Mouse (Mus musculus) liver, adult 2 months (tissue): ENCODE results near the gene Rundc1.

ENCODE experiments used
- CTCF ChIP-seq: fragments of 200-500 bp; IDR thresholded peaks from 2 replicates; pipeline ENCODE4 v1.5.1; 2011; ENCODE audit warnings: low read depth, low read length, control low read depth
- POLR2A ChIP-seq: fragments of 200-500 bp; IDR thresholded peaks from 2 replicates; pipeline ENCODE4 v1.6.1; 2011; ENCODE audit warnings: low read length, control low read depth; ENCODE audit not compliant: insufficient read depth; ENCODE audit errors: extremely low read depth

DNA sequence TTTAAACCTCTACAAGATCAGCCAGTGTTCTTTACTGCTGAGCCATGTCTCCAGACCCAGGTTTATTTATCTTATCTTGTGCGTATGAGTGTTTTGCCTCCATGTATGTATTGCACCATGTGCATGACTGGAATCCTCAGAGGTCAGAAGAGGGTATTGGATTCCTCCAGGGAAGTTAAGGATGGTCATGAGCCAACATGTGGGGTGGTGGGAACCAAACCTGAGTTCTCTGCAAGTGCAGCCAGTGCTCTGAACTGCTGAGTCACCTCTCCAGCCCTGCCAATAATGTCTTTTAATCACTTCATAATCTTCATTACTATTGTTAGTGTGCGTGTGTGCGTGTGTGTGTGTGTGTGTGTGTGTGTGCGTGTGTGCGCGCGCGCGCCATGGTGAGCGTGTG, 26.7 kb downstream of the Rundc1 start:
- TF ChIP-seq CTCF (no peak), POLR2A (no peak)
